Mouse (Mus musculus) kidney, adult 2 months (tissue): ENCODE results near the gene Cecr2.

Experiments
- CTCF ChIP-seq: fragments of 200-500 bp; conservative IDR thresholded peaks from 2 replicates; pipeline ENCODE4 v1.5.1; 2011; ENCODE audit warnings: low read depth, mild to moderate bottlenecking, control low read depth, low read length, moderate library complexity, mixed read lengths; ENCODE audit not compliant: insufficient read depth, insufficient read length
- POLR2A ChIP-seq: fragments of 200-500 bp; IDR thresholded peaks from one replicate; pipeline ENCODE4 v1.6.1; 2011; ENCODE audit warnings: low read depth, low read length, control low read depth

DNA sequence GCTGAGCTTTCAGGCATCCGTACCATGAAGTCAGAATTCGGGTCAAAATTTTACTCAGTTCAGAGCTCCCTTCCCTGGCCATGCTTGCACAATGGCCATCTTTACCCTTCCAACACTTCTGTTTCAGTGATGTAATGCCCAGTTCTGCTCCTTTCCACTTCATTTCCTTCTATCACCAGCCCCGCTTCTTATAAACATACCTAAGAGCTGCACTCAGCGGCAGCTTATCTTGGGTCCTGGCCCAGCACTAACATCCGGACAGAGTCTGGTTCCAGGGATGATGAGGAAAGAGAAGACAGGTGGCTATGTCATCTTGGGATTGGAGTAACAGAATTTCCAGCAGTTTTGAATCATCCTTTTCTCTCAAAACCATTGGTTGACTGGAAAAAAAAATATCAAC lies 18.0 kb upstream of the Cecr2 start:
- TF ChIP-seq CTCF (no peak), POLR2A (no peak)
